Mouse (Mus musculus) embryo, embryonic 10 days (tissue): Measurements from ENCODE around the gene Nfe2l1.

Experiments used
- DNase-seq: peaks from one replicate; pipeline ENCODE4 v3.0.0-alpha.2; 2015; ENCODE audit warnings: low spot score

Gene Nfe2l1

GRCm38 (mm10) chr11:96847240-96847639 is 17.5 kb upstream of the Nfe2l1 start:
- DNase-seq = peak; percentile 76

- DNase-seq = no peak
Measured at GRCm38 (mm10) chr11:96843627-96844026, 13.9 kb upstream of the Nfe2l1 start.

- DNase-seq = no peak
Measured at GRCm38 (mm10) chr11:96840290-96840689, 10.5 kb upstream of the Nfe2l1 start.

GRCm38 (mm10) chr11:96839877-96840276 is 10.1 kb upstream of the Nfe2l1 start:
- no peak for DNase-seq

- DNase-seq = no peak
Measured at GRCm38 (mm10) chr11:96839428-96839827, 9.7 kb upstream of the Nfe2l1 start.

- DNase-seq = no peak
Measured at GRCm38 (mm10) chr11:96838341-96838740, 8.6 kb upstream of the Nfe2l1 start.

GRCm38 (mm10) chr11:96837298-96837697 is 7.5 kb upstream of the Nfe2l1 start:
- no peak for DNase-seq

- no peak for DNase-seq
Measured at GRCm38 (mm10) chr11:96834127-96834526, 4.4 kb upstream of the Nfe2l1 start.

- no peak for DNase-seq
Measured at GRCm38 (mm10) chr11:96832973-96833372, 3.2 kb upstream of the Nfe2l1 start.

GRCm38 (mm10) chr11:96832541-96832940 is 2.8 kb upstream of the Nfe2l1 start:
- DNase-seq = no peak

GRCm38 (mm10) chr11:96831516-96831915 is 1.7 kb upstream of the Nfe2l1 start:
- no peak for DNase-seq

GRCm38 (mm10) chr11:96830539-96831216 is 910 bp upstream of the Nfe2l1 start:
- DNase-seq = no peak

GRCm38 (mm10) chr11:96829403-96829812 is 360 bp downstream of the Nfe2l1 start:
- DNase-seq = peak; percentile 88

- DNase-seq = no peak
Measured at GRCm38 (mm10) chr11:96828881-96829280, 887 bp downstream of the Nfe2l1 start.

- no peak for DNase-seq
Measured at GRCm38 (mm10) chr11:96827917-96828316, 1.9 kb downstream of the Nfe2l1 start.

- DNase-seq = no peak
Measured at GRCm38 (mm10) chr11:96827062-96827581, 2.6 kb downstream of the Nfe2l1 start.

- DNase-seq = no peak
Measured at GRCm38 (mm10) chr11:96826481-96826880, 3.3 kb downstream of the Nfe2l1 start.

GRCm38 (mm10) chr11:96824783-96825495 is 4.8 kb downstream of the Nfe2l1 start:
- no peak for DNase-seq

- DNase-seq = peak; percentile 97
Measured at GRCm38 (mm10) chr11:96823880-96824782, 5.6 kb downstream of the Nfe2l1 start.

- DNase-seq = no peak
Measured at GRCm38 (mm10) chr11:96823471-96823837, 6.3 kb downstream of the Nfe2l1 start.

- no peak for DNase-seq
Measured at GRCm38 (mm10) chr11:96822675-96823470, 6.9 kb downstream of the Nfe2l1 start.

GRCm38 (mm10) chr11:96821956-96822355 is 7.8 kb downstream of the Nfe2l1 start:
- DNase-seq = no peak
